8 mouse cellular contexts compared by ENCODE assay signal in genomic region chr5:125404536-125404902, GRCm38 (mm10). TPM values are rescaled to one million over a fixed set of nuclear protein-coding genes. Genes with fewer than 3 reads are reported as not detected.
A peak's percentile ranks its signal among the peaks of the same experiment; 100 is the strongest.
DNase-seq lines count a peak whose midpoint lies in the region; ATAC-seq and TF ChIP-seq lines count a peak whose summit lies in the region.

No protein-coding gene starts in this region.

- peak overlapping the region; percentile 75 for H3K9ac ChIP-seq in kidney, embryonic 16.5 days (replicated peaks; ENCODE audit: low read length)
- peak overlapping the region; percentile 59 for H3K9ac ChIP-seq in heart, postnatal 0 days (replicated peaks; ENCODE audit: low read depth, low read length)
- peak overlapping the region; percentile 63 for H3K9ac ChIP-seq in midbrain, embryonic 11.5 days (ENCODE audit: low read length)

- peak overlapping the region; percentile 78 for H3K4me3 ChIP-seq in kidney, embryonic 16.5 days (ENCODE audit: low read length)
- peak overlapping the region; percentile 59 for H3K4me3 ChIP-seq in bone marrow macrophage, adult 2 months (ENCODE audit: insufficient read depth, low read length)
- peak overlapping the region; percentile 62 for H3K4me3 ChIP-seq in heart, postnatal 0 days (ENCODE audit: low read depth, low read length)
- H3K4me3 ChIP-seq in midbrain, embryonic 11.5 days (ENCODE audit: low read depth, low read length): peak overlapping the region; percentile 60

- H3K27me3 ChIP-seq in kidney, embryonic 16.5 days (ENCODE audit: insufficient read depth, low read length): no peaks in the 10 kb centered on the region
- H3K27me3 ChIP-seq in heart, postnatal 0 days (ENCODE audit: control insufficient read depth, insufficient read depth, low read length): no peaks in the 10 kb centered on the region
- H3K27me3 ChIP-seq in midbrain, embryonic 11.5 days (ENCODE audit: control insufficient read depth, insufficient read depth, low read length): peaks cover 3% of the 10 kb centered on the region; the same call in 1 of the 2 replicates

- H3K4me1 ChIP-seq in kidney, embryonic 16.5 days (ENCODE audit: insufficient read depth, low read length): peaks cover 15% of the 10 kb centered on the region
- H3K4me1 ChIP-seq in bone marrow macrophage, adult 2 months (ENCODE audit: control insufficient read depth, insufficient read depth, low read length): peaks cover 30% of the 10 kb centered on the region
- peaks cover 12% of the 10 kb centered on the region; the same call in 1 of the 2 replicates for H3K4me1 ChIP-seq in heart, postnatal 0 days (ENCODE audit: control insufficient read depth, insufficient read depth)
- H3K4me1 ChIP-seq in midbrain, embryonic 11.5 days (ENCODE audit: control insufficient read depth, insufficient read depth, low read length): peaks cover 11% of the 10 kb centered on the region

- 2% methylated on average over 7 of the region's 7 CpGs for WGBS in kidney, embryonic 16.5 days
- WGBS in heart, postnatal 0 days: 4% methylated on average over 7 of the region's 7 CpGs
- 3% methylated on average over 7 of the region's 7 CpGs for WGBS in midbrain, embryonic 11.5 days

- no peaks in the 10 kb centered on the region for H3K36me3 ChIP-seq in kidney, embryonic 16.5 days (ENCODE audit: insufficient read depth, low read length)
- no peaks in the 10 kb centered on the region for H3K36me3 ChIP-seq in heart, postnatal 0 days (replicated peaks; ENCODE audit: control insufficient read depth, insufficient read depth, low read length)
- H3K36me3 ChIP-seq in midbrain, embryonic 11.5 days (ENCODE audit: control insufficient read depth, insufficient read depth, low read length): no peaks in the 10 kb centered on the region

- TF ChIP-seq EP300 in heart, postnatal 0 days (IDR thresholded peaks at IDR 0.05; ENCODE audit: low read depth): no peak

- TF ChIP-seq CTCF in bone marrow macrophage, adult 2 months (IDR thresholded peaks at IDR 0.05; ENCODE audit: low read depth, low read length): no peak
- no peak for TF ChIP-seq CTCF in heart, postnatal 0 days (IDR thresholded peaks at IDR 0.05; ENCODE audit: low read depth)

- no peak for ATAC-seq in kidney, embryonic 16.5 days (ENCODE audit: low FRiP score, low TSS enrichment)
- no peak for ATAC-seq in heart, postnatal 0 days (ENCODE audit: insufficient read depth, low read depth)
- ATAC-seq in midbrain, embryonic 11.5 days (ENCODE audit: low FRiP score): no peak

- H3K9me3 ChIP-seq in kidney, embryonic 16.5 days (ENCODE audit: low read length): no peaks in the 10 kb centered on the region
- no peaks in the 10 kb centered on the region for H3K9me3 ChIP-seq in heart, postnatal 0 days (replicated peaks; ENCODE audit: control insufficient read depth, low read length)
- H3K9me3 ChIP-seq in midbrain, embryonic 11.5 days (ENCODE audit: control insufficient read depth, low read length): no peaks in the 10 kb centered on the region

- TF ChIP-seq POLR2A in bone marrow macrophage, adult 2 months (IDR thresholded peaks at IDR 0.05; ENCODE audit: borderline replicate concordance, low read depth, low read length): no peak

- no peak for DNase-seq in kidney, postnatal 25 days
- no peak for DNase-seq in heart, postnatal 0 days (ENCODE audit: low spot score)
- no peak for DNase-seq in midbrain, embryonic 11.5 days (ENCODE audit: low spot score, missing footprints)
- DNase-seq in cerebellum, postnatal 36 days: no peak
- no peak for DNase-seq in thymus, adult 18-20 months
- no peak for DNase-seq in thymus, postnatal 10 days (ENCODE audit: low spot score in 2 of 2)

- peak overlapping the region; percentile 67 for H3K4me2 ChIP-seq in kidney, embryonic 16.5 days (replicated peaks; ENCODE audit: low read depth, low read length)
- H3K4me2 ChIP-seq in heart, postnatal 0 days (ENCODE audit: low read depth, low read length): peak overlapping the region; percentile 70
- H3K4me2 ChIP-seq in midbrain, embryonic 11.5 days: peak overlapping the region; percentile 69

- H3K27ac ChIP-seq in kidney, embryonic 16.5 days (ENCODE audit: low read length): peak overlapping the region; percentile 94
- peak overlapping the region; percentile 94 for H3K27ac ChIP-seq in bone marrow macrophage, adult 2 months (ENCODE audit: insufficient read depth, low read depth, low read length)
- H3K27ac ChIP-seq in heart, postnatal 0 days (ENCODE audit: low read depth): peak overlapping the region; percentile 95
- H3K27ac ChIP-seq in midbrain, embryonic 11.5 days (ENCODE audit: low read depth, low read length): peak overlapping the region; percentile 74; the same call in 1 of the 2 replicates

RNA-seq across cellular contexts. Expression of gene Ubc, which starts 14.5 kb away (rescaled TPM):
- 1,279 and 1,344 TPM in 2 replicates for polyA plus RNA-seq in kidney, embryonic 16.5 days (2015; fragmentation: Nextera tagmentation; extraction: Ambion mirVana)
- 808 and 810 TPM in 2 replicates for polyA plus RNA-seq in bone marrow macrophage, adult 2 months (2012; ENCODE audit: insufficient read depth, insufficient read length, missing spikeins)
- 889 and 1,003 TPM in 2 replicates for total RNA-seq in heart, postnatal 0 days (2014; rRNA removed; ENCODE audit: low replicate concordance)
- polyA plus RNA-seq in heart, postnatal 0 days (2015; fragmentation: Nextera tagmentation; extraction: Ambion mirVana): 742 and 892 TPM in 2 replicates
- 1,030 and 1,101 TPM in 2 replicates for polyA plus RNA-seq in midbrain, embryonic 11.5 days (2014; fragmentation: Nextera tagmentation; extraction: Ambion mirVana)

RNA-seq across cellular contexts. Expression of gene Gm10382, which starts 15.4 kb away (rescaled TPM):
- polyA plus RNA-seq in kidney, embryonic 16.5 days (2015; fragmentation: Nextera tagmentation; extraction: Ambion mirVana): 0.34 and 0.51 TPM in 2 replicates
- not detected in 2 replicates for polyA plus RNA-seq in bone marrow macrophage, adult 2 months (2012; ENCODE audit: insufficient read depth, insufficient read length, missing spikeins)
- total RNA-seq in heart, postnatal 0 days (2014; rRNA removed; ENCODE audit: low replicate concordance): not detected in 2 replicates
- polyA plus RNA-seq in heart, postnatal 0 days (2015; fragmentation: Nextera tagmentation; extraction: Ambion mirVana): 0.32 and 0.78 TPM in 2 replicates
- polyA plus RNA-seq in midbrain, embryonic 11.5 days (2014; fragmentation: Nextera tagmentation; extraction: Ambion mirVana): 0.12 and 0.29 TPM in 2 replicates

RNA-seq across cellular contexts. Expression of gene Dhx37, which starts 29.4 kb away (rescaled TPM):
- polyA plus RNA-seq in kidney, embryonic 16.5 days (2015; fragmentation: Nextera tagmentation; extraction: Ambion mirVana): 10.4 and 14.2 TPM in 2 replicates
- 13.1 and 18.4 TPM in 2 replicates for polyA plus RNA-seq in bone marrow macrophage, adult 2 months (2012; ENCODE audit: insufficient read depth, insufficient read length, missing spikeins)
- total RNA-seq in heart, postnatal 0 days (2014; rRNA removed; ENCODE audit: low replicate concordance): 5.9 and 16.2 TPM in 2 replicates
- 5.5 and 6.8 TPM in 2 replicates for polyA plus RNA-seq in heart, postnatal 0 days (2015; fragmentation: Nextera tagmentation; extraction: Ambion mirVana)
- polyA plus RNA-seq in midbrain, embryonic 11.5 days (2014; fragmentation: Nextera tagmentation; extraction: Ambion mirVana): 9.2 and 9.9 TPM in 2 replicates

RNA-seq across cellular contexts. Expression of gene Bri3bp, which starts 36.8 kb away (rescaled TPM):
- 44.4 and 46.1 TPM in 2 replicates for polyA plus RNA-seq in kidney, embryonic 16.5 days (2015; fragmentation: Nextera tagmentation; extraction: Ambion mirVana)
- 11.6 and 11.8 TPM in 2 replicates for polyA plus RNA-seq in bone marrow macrophage, adult 2 months (2012; ENCODE audit: insufficient read depth, insufficient read length, missing spikeins)
- total RNA-seq in heart, postnatal 0 days (2014; rRNA removed; ENCODE audit: low replicate concordance): 27.8 and 41.5 TPM in 2 replicates
- 59.2 and 65.8 TPM in 2 replicates for polyA plus RNA-seq in heart, postnatal 0 days (2015; fragmentation: Nextera tagmentation; extraction: Ambion mirVana)
- 28.4 and 29.4 TPM in 2 replicates for polyA plus RNA-seq in midbrain, embryonic 11.5 days (2014; fragmentation: Nextera tagmentation; extraction: Ambion mirVana)
